Mouse (Mus musculus): ENCODE data around the gene Syne4. TPM values are rescaled to one million over a fixed set of nuclear protein-coding genes. Genes with fewer than 3 reads are reported as not detected.
A peak's percentile ranks its signal among the peaks of the same experiment; 100 is the strongest.

The Syne4 gene
- polyA plus RNA-seq, 1 experiment, result 0.20 TPM

GRCm38 (mm10) chr7:30296816-30297215, 17.8 kb upstream of the Syne4 start:
- H3ac ChIP-seq (ENCODE audit: control insufficient read depth, insufficient read length, low read depth), result no peak overlapping the region
- H3K4me3 ChIP-seq (ENCODE audit: insufficient read depth, poor library complexity, severe bottlenecking), result no peak overlapping the region
- no peaks in the 10 kb centered on the region for H3K36me3 ChIP-seq (ENCODE audit: control insufficient read depth, insufficient read depth)
- H3K79me3 ChIP-seq (ENCODE audit: low read depth), result no peaks in the 10 kb centered on the region
- TF ChIP-seq MAX (IDR thresholded peaks at IDR 0.05), result no peak
- no peak for TF ChIP-seq MYOG (IDR thresholded peaks at IDR 0.05; ENCODE audit: control insufficient read depth, extremely low read depth, insufficient read length)
- no peak for TF ChIP-seq FOSL1 (IDR thresholded peaks at IDR 0.05; ENCODE audit: insufficient read depth, low read length, poor library complexity, severe bottlenecking)
- TF ChIP-seq CEBPB (IDR thresholded peaks at IDR 0.05; ENCODE audit: low read depth), result no peak
- TF ChIP-seq USF1 (IDR thresholded peaks at IDR 0.05; ENCODE audit: low read depth), result no peak
- TF ChIP-seq MYOD1 (IDR thresholded peaks at IDR 0.05; ENCODE audit: control insufficient read depth, insufficient read length, low read depth), result no peak
- TF ChIP-seq CTCF (IDR thresholded peaks at IDR 0.05; ENCODE audit: control insufficient read depth, insufficient read depth, insufficient read length), result no peak
- H3K79me2 ChIP-seq (ENCODE audit: control insufficient read depth, insufficient read depth), result no peaks in the 10 kb centered on the region
- no peaks in the 10 kb centered on the region for H3K27me3 ChIP-seq (ENCODE audit: control insufficient read depth, insufficient read depth, insufficient read length)

GRCm38 (mm10) chr7:30297266-30297665, 17.3 kb upstream of the Syne4 start:
- H3K4me3 ChIP-seq (ENCODE audit: insufficient read depth, poor library complexity, severe bottlenecking), result no peak overlapping the region
- H3K36me3 ChIP-seq (ENCODE audit: control insufficient read depth, insufficient read depth), result no peaks in the 10 kb centered on the region
- H3K79me2 ChIP-seq (ENCODE audit: control insufficient read depth, insufficient read depth), result no peaks in the 10 kb centered on the region

GRCm38 (mm10) chr7:30300914-30301313, 13.7 kb upstream of the Syne4 start:
- H3K4me3 ChIP-seq (ENCODE audit: insufficient read depth, poor library complexity, severe bottlenecking), result no peak overlapping the region
- TF ChIP-seq CEBPB (IDR thresholded peaks at IDR 0.05; ENCODE audit: low read depth) (no peak), MAX (IDR thresholded peaks at IDR 0.05) (no peak), CTCF (IDR thresholded peaks at IDR 0.05; ENCODE audit: control insufficient read depth, insufficient read depth, insufficient read length) (no peak), USF1 (IDR thresholded peaks at IDR 0.05; ENCODE audit: low read depth) (no peak), MYOD1 (IDR thresholded peaks at IDR 0.05; ENCODE audit: control insufficient read depth, insufficient read length, low read depth) (no peak), FOSL1 (IDR thresholded peaks at IDR 0.05; ENCODE audit: insufficient read depth, low read length, poor library complexity, severe bottlenecking) (no peak), MYOG (IDR thresholded peaks at IDR 0.05; ENCODE audit: control insufficient read depth, extremely low read depth, insufficient read length) (no peak)
- no peaks in the 10 kb centered on the region for H3K27me3 ChIP-seq (ENCODE audit: control insufficient read depth, insufficient read depth, insufficient read length)
- H3K79me2 ChIP-seq (ENCODE audit: control insufficient read depth, insufficient read depth), result no peaks in the 10 kb centered on the region
- H3ac ChIP-seq (ENCODE audit: control insufficient read depth, insufficient read length, low read depth), result no peak overlapping the region
- no peaks in the 10 kb centered on the region for H3K79me3 ChIP-seq (ENCODE audit: low read depth)
- H3K36me3 ChIP-seq (ENCODE audit: control insufficient read depth, insufficient read depth), result no peaks in the 10 kb centered on the region

More at GRCm38 (mm10) chr7:30297266-30297665, 17.3 kb upstream of the Syne4 start:
- Histone ChIP-seq H3K27me3 (ENCODE audit: control insufficient read depth, insufficient read depth, insufficient read length) (no peaks in the 10 kb centered on the region), H3ac (ENCODE audit: control insufficient read depth, insufficient read length, low read depth) (no peak overlapping the region), H3K79me3 (ENCODE audit: low read depth) (no peaks in the 10 kb centered on the region)
- TF ChIP-seq CTCF (IDR thresholded peaks at IDR 0.05; ENCODE audit: control insufficient read depth, insufficient read depth, insufficient read length), result no peak
- no peak for TF ChIP-seq FOSL1 (IDR thresholded peaks at IDR 0.05; ENCODE audit: insufficient read depth, low read length, poor library complexity, severe bottlenecking)
- no peak for TF ChIP-seq MAX (IDR thresholded peaks at IDR 0.05)
- TF ChIP-seq CEBPB (IDR thresholded peaks at IDR 0.05; ENCODE audit: low read depth), result no peak
- TF ChIP-seq MYOG (IDR thresholded peaks at IDR 0.05; ENCODE audit: control insufficient read depth, extremely low read depth, insufficient read length), result no peak
- TF ChIP-seq MYOD1 (IDR thresholded peaks at IDR 0.05; ENCODE audit: control insufficient read depth, insufficient read length, low read depth), result no peak
- no peak for TF ChIP-seq USF1 (IDR thresholded peaks at IDR 0.05; ENCODE audit: low read depth)

GRCm38 (mm10) chr7:30306083-30306779, 8.4 kb upstream of the Syne4 start:
- TF ChIP-seq CTCF (IDR thresholded peaks at IDR 0.05; ENCODE audit: control insufficient read depth, insufficient read depth, insufficient read length) (no peak), USF1 (IDR thresholded peaks at IDR 0.05; ENCODE audit: low read depth) (no peak)
- no peaks in the 10 kb centered on the region for H3K36me3 ChIP-seq (ENCODE audit: control insufficient read depth, insufficient read depth)

GRCm38 (mm10) chr7:30308076-30309005, 6.3 kb upstream of the Syne4 start, which contains the start of gene Alkbh6:
TSS of gene Alkbh6 (plus strand) at chr7:30308717.
- no peaks in the 10 kb centered on the region for H3K79me3 ChIP-seq (ENCODE audit: low read depth)
- H3K36me3 ChIP-seq (ENCODE audit: control insufficient read depth, insufficient read depth), result no peaks in the 10 kb centered on the region
- TF ChIP-seq MAX (IDR thresholded peaks at IDR 0.05), result no peak
- TF ChIP-seq USF1 (IDR thresholded peaks at IDR 0.05; ENCODE audit: low read depth), result no peak
- TF ChIP-seq CEBPB (IDR thresholded peaks at IDR 0.05; ENCODE audit: low read depth), result no peak
- TF ChIP-seq FOSL1 (IDR thresholded peaks at IDR 0.05; ENCODE audit: insufficient read depth, low read length, poor library complexity, severe bottlenecking), result no peak
- no peak for TF ChIP-seq MYOG (IDR thresholded peaks at IDR 0.05; ENCODE audit: control insufficient read depth, extremely low read depth, insufficient read length)
- TF ChIP-seq CTCF (IDR thresholded peaks at IDR 0.05; ENCODE audit: control insufficient read depth, insufficient read depth, insufficient read length), result no peak
- TF ChIP-seq MYOD1 (IDR thresholded peaks at IDR 0.05; ENCODE audit: control insufficient read depth, insufficient read length, low read depth), result no peak

More at GRCm38 (mm10) chr7:30306083-30306779, 8.4 kb upstream of the Syne4 start:
- no peak overlapping the region for H3K4me3 ChIP-seq (ENCODE audit: insufficient read depth, poor library complexity, severe bottlenecking)
- H3K79me2 ChIP-seq (ENCODE audit: control insufficient read depth, insufficient read depth), result peaks cover 5% of the 10 kb centered on the region
- no peaks in the 10 kb centered on the region for H3K79me3 ChIP-seq (ENCODE audit: low read depth)
- no peak overlapping the region for H3ac ChIP-seq (ENCODE audit: control insufficient read depth, insufficient read length, low read depth)
- no peaks in the 10 kb centered on the region for H3K27me3 ChIP-seq (ENCODE audit: control insufficient read depth, insufficient read depth, insufficient read length)

More at GRCm38 (mm10) chr7:30308076-30309005, 6.3 kb upstream of the Syne4 start, which contains the start of gene Alkbh6:
- peak within 1 kb of the TSS; percentile 60 for H3K4me3 ChIP-seq (ENCODE audit: insufficient read depth, poor library complexity, severe bottlenecking)
- H3K79me2 ChIP-seq (ENCODE audit: control insufficient read depth, insufficient read depth), result peaks cover 5% of the 10 kb centered on the region
- peak within 1 kb of the TSS; percentile 66 for H3ac ChIP-seq (ENCODE audit: control insufficient read depth, insufficient read length, low read depth)
- no peaks in the 10 kb centered on the region for H3K27me3 ChIP-seq (ENCODE audit: control insufficient read depth, insufficient read depth, insufficient read length)

All from C2C12 (cell line).